Mouse (Mus musculus): Measurements from ENCODE around the gene Sept11. TPM values are rescaled to one million over a fixed set of nuclear protein-coding genes. Genes with fewer than 3 reads are reported as not detected.

The Sept11 gene
- total RNA-seq, 2 experiments from 2014 or later, result 67.7 to 77.8 TPM

DNA sequence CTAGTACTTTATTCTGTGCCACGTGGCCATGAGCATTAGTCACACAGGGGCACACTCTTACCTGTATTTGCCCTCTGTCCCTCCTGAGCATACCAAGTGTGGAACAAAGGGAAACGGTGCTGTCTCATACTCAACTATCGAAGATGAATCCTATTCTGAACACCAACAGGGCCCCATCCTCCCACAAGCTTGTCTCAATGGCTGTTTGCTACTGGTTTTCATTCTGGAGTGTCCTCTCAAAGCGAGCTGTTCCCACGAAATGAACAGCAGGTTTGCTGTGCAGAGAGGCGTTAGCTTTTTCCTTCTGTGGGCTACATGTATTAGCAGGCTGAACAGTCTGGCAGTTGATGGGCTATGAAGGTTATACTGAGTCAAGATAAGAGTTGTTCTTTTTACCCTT, 85.4 kb downstream of the Sept11 start:
- DNase-seq, result no peak

GRCm38 (mm10) chr5:93180252-93180651, 87.0 kb downstream of the Sept11 start:
- no peak for DNase-seq

DNA sequence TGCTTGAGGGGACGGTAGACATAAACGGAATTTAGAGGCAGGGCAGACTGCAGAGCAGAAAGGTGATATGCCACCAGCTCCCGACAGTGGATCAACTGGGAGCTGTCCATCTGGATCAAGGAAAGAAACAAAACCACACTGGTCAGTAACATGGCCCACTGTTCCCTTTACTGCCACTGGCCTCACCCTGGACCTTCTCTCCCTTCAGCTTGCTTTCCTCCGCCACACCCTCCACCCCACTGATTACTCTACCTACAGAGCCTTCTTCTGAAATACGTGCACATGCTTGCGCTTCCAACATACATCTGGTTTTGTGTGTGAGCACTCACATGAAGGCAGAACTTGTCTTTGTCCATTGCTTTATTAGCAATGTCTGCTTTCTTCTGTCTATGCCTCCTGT, 90.1 kb downstream of the Sept11 start:
- no peak for DNase-seq

DNA sequence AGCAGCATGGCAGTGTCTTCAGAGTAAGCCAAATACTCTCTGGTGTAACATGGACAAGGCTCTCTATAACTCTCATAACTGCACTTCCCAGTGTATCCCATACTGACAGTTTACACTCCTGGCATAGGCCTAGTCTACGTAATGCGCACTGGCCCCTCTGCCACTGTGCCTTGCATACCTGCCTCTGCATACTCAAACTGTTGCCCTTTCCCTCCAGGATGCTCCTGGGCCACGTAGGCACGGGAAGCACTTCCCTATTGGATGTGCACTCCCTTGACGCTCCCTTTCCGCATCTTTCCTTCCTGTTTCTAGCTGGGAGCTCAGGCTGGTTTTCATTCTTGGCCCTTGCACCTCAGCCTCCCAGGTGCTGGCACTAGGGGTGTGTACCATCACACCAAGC, 91.3 kb downstream of the Sept11 start:
- no peak for DNase-seq

- DNase-seq, result no peak
Observed at GRCm38 (mm10) chr5:93189607-93190006, 96.4 kb downstream of the Sept11 start.

- DNase-seq, result no peak
Observed at GRCm38 (mm10) chr5:93190428-93190827, 97.2 kb downstream of the Sept11 start.

DNA sequence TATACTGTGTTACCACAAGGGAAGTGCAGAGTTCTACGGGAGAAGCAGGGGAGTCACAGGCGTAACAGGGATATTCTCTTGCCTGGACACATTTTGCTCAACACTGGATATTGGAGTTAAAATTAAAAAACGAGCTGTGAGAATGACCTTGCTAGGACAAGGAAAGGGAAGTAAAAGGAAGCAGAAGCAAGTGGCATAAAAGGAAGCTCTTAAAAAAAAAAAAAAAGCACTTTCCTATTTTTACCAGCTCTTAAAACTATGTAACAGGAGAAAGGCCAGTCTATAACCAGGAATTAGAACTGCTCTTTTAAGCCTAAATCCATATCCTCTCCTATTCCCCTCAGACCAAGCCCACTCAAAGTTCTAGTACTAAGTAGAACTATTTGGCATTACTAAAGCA, 105.0 kb downstream of the Sept11 start:
- no peak for DNase-seq

DNA sequence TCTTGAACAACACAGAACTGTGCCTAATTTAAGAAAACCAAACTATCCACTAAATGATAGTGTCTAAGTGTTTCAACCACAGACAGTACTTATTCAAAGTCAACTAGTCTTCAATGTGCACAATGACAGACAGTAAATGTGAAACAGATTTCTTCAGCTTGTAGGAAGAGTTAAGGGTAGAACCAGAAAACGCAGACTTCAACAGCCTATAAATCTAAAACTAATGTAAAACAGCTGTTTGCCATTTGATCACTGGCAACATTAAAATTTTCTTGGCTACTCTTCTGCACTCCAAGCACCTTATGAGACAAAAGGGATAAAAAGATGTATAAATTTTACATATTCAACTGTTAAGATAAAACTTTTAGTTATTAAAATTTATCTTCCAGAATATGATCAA, 107.9 kb downstream of the Sept11 start:
- DNase-seq, result no peak

DNA sequence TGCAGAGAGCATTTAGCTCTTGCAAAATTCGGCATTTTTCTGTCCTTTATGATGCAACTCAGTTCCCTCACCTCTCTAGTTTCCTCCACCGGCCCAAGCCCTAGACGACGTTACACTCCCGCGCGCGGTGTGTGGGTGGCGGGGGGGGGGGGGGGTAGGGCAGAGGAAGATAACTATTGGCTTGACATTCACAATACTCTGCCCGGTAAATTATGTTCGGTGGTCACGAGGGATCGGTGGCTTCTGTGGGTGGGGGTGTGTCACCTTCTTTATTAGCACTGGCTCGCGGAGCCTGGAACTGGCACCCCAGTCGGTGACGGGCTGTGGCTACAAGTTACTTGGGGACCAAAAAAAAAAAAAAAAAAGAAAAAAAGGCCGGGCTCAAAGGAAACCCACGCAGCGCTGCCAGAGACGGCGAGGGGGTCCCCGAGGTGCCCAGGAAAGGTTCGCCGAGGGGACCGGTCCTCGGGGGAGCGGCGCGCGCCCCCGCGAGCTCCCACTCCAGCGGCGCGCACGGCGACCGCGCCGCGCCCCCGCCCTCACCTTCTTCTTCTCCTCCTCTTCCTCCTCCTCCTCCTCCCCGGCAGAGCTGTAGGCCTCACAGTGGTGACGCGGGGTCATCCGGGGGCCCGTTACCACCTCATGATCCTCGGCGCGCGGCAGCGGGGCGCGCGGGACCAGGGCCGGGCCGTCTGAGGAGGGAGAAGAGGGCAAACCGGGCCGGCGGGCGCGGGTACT, 112.3 kb downstream of the Sept11 start:
- DNase-seq, result peak; percentile 63

DNA sequence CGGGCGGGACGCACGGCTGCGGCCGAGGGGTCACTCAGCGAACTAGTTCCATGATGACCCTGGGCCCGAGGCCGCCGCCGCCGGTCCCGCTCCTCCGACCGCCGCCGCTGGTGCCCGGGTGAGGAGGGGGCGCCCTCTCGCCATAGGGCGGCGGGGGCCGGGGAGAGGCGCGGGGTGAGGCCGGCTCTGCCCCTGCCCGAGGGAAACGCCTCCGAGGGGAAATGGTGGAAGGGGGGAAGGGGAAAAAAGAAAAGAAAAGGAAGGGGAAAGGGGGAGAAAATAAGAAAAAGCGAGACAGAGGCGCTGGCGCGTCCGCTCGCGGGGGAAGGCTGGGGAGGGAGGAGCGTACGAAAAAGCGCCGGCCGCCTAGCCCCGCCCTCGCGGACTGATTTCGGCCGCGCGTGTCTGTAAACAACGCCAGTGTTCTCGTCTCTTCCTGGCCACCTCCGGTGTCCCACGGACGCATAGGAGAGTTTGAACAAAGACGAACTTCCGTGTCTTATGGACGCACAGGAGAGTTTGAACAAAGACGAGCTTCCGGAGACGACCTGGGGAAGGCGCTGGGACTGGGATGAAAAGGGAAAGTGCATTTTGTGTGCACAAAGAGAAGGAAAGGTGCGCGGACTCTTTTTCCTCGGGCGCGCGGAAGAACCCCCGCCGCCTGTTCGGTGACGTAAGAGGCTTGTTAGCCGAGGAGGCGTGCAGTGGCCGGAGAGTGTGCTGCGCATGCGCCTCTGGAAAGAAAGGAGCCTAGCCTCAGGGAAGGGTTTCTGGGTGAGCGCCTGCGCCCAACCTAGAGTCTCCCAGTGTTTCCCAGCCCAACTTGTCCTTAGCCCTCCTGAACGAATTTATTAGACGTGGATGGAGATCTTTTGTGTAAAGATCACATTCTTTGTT, 113.1 kb downstream of the Sept11 start, which contains the start of the genes Ccni and 2010109A12Rik:
Gene Ccni, minus strand, starts transcription at position 387 of the 897 bp plus-strand sequence.
Gene 2010109A12Rik, plus strand, starts transcription at position 410 of the 897 bp plus-strand sequence.
- peak; percentile 96 for DNase-seq

DNA sequence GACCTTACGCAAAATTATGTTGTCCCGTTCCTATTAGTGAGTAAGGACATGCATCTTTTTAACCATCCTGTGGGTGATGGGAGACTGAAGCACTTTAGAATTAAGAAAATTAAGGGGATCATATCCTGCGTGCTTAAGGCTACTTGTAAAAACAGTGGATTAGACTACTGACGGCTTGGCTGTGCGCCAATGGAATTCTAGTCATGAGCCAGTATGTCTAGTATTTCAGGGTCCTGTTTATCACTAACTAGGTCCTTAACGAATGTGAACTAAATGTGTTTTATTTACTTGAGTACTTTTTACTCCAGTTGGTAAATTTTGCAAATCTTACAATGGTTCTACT, 113.7 kb downstream of the Sept11 start:
- DNase-seq, result peak; percentile 29

DNA sequence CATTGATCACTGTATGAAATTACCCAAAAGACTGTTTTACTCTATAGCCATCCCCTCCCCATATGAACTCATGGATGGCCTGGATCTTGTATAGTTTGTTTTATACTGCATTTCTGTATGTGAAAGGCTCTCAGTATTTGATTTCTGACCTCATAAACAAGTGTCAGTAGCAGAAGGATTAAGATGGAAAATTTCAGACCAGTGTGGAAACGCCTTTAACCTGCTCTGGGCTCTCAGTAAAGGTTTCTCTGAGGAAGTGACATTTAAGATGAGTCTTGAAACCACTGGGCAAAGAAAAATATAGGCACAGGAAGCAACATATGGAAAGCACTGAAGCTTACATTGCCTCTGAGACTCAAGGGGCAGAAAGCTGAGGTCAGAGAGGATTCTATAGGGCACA, 114.3 kb downstream of the Sept11 start:
- no peak for DNase-seq

DNA sequence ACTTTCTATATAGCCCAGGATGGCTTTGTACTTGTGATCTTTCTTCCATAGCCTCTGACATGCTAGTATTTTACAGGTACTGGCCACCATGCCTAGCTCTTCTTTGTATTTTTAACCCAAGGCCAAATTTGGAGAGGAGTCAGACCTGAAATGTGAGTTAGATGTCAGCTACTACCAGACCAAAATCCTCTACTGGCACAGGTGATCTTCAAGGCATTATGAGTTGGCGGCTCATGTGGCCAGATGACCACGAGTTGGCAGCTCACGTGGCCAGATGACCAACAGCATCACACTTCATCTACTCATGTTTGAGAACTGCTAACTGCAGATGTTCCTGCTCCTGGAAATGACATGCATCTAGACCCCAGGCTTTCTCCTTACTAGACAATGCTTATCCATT, 125.1 kb downstream of the Sept11 start:
- no peak for DNase-seq

- peak; percentile 67 for DNase-seq
Observed at GRCm38 (mm10) chr5:93221661-93222060, 128.4 kb downstream of the Sept11 start.

DNA sequence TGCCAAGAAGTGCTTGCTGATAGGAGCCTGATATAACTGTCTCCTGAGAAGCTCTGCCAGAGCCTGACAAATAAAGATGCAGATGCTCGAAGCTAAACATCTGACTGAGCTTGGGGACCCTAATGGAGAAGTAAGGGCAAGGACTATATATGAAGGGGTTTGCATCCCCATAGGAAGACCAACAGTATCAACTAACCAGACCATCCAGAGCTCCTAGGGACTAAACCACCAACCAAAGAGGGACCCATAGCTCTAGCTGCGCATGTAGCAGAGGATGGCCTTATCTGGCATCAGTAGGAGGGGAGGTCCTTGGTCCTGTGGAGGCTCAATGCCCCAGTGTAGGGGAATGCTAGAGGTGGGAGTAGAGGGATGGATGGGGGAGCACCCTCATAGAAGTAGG, 131.3 kb downstream of the Sept11 start:
- DNase-seq, result no peak

Other genes starting within 250 kb of the Sept11 start
- gene Sowahb, start 48.4 kb upstream of the Sept11 start, total RNA-seq (2021), result 1 to 10 TPM in 1 of 2 experiments, under 1 TPM in 1; 0.48 to 1.4 TPM
- 100 to 1,000 TPM; 239 to 254 TPM for gene Ccni, start 113.1 kb downstream of the Sept11 start, total RNA-seq (2021)
- gene 2010109A12Rik, start 113.1 kb downstream of the Sept11 start, total RNA-seq (2021), result 1 to 10 TPM in 1 of 2 experiments, under 1 TPM in 1; 0.60 to 2.0 TPM
- gene Ccng2, start 173.8 kb downstream of the Sept11 start, total RNA-seq (2021), result 10 to 100 TPM; 33.5 to 41.9 TPM

Data from adrenal gland, postnatal 10 days (tissue).